Mouse (Mus musculus) heart, adult 2 months (tissue): ENCODE measurements around the gene Lhx6. TPM values are rescaled to one million over a fixed set of nuclear protein-coding genes. Genes with fewer than 3 reads are reported as not detected.
"Not testable (repeated sequence)": the region's sequence is repeated elsewhere in the genome, so short reads cannot be mapped to it uniquely, and the experiment has no call there.

Source experiments
- DNase-seq, 2 experiments: peaks; one replicate each; pipeline ENCODE4 v3.0.0; 2021
- H3K27ac ChIP-seq: fragments of 200-600 bp; 2 replicates; pipeline ENCODE4 v1.8.1; 2022
- H3K27me3 ChIP-seq: fragments of 200-500 bp; 2 replicates; pipeline ENCODE4 v1.6.1; 2012; ENCODE audit warnings: mild to moderate bottlenecking, low read length, inconsistent platforms, mixed read lengths; ENCODE audit not compliant: control insufficient read depth, insufficient read depth
- H3K36me3 ChIP-seq: fragments of 200-500 bp; 2 replicates; pipeline ENCODE4 v1.6.1; 2012; ENCODE audit warnings: low read length, inconsistent platforms; ENCODE audit not compliant: control insufficient read depth, insufficient read depth
- H3K4me1 ChIP-seq: fragments of 200-500 bp; 2 replicates; pipeline ENCODE4 v1.6.1; 2011; ENCODE audit warnings: low read length; ENCODE audit not compliant: control insufficient read depth, insufficient read depth
- H3K4me3 ChIP-seq: fragments of 200-600 bp; 2 replicates; pipeline ENCODE4 v1.8.1; 2022
- H3K79me2 ChIP-seq: fragments of 200-500 bp; replicated peaks from 2 replicates; pipeline ENCODE4 v1.6.1; 2012; ENCODE audit warnings: mild to moderate bottlenecking, inconsistent platforms, low read length, moderate library complexity, mixed read lengths; ENCODE audit not compliant: control insufficient read depth, insufficient read depth
- H3K9ac ChIP-seq: fragments of 200-500 bp; 2 replicates; pipeline ENCODE4 v1.6.1; 2012; ENCODE audit warnings: low read depth, mild to moderate bottlenecking, control low read depth, inconsistent platforms, low read length, mixed read lengths
- CTCF ChIP-seq: fragments of 200-600 bp; IDR thresholded peaks from 2 replicates; pipeline ENCODE4 v1.8.1; 2022; ENCODE audit warnings: antibody characterized with exemption, mild to moderate bottlenecking, moderate library complexity
- EP300 ChIP-seq: fragments of 200-500 bp; IDR thresholded peaks from 2 replicates; pipeline ENCODE4 v1.6.1; 2011; ENCODE audit warnings: low read depth, low read length, control low read depth; ENCODE audit not compliant: insufficient read depth
- POLR2A ChIP-seq: fragments of 200-500 bp; IDR thresholded peaks from 2 replicates; pipeline ENCODE4 v1.6.1; 2011; ENCODE audit warnings: mild to moderate bottlenecking, low read depth, low read length, control low read depth; ENCODE audit not compliant: insufficient read depth
- WGBS: fragments of 180-500 bp; shearing (Covaris S2); methylation state at CpG from one replicate; pipeline ENCODE4 v1.1.7; 2018; 5-methylcytosine and 5-hydroxymethylcytosine counted together
- intact Hi-C: fragments of 180-260 bp; cut with DNase I; formaldehyde crosslinking; loops from one replicate; pipeline ENCODE4 v1.15.1; 2025
- long read RNA-seq: library from polyadenylated mRNA; stranded (forward); transcript quantifications from one replicate; pipeline ENCODE4 v2.0.0, GENCODE M21; 2021
- polyA plus RNA-seq: library from polyadenylated mRNA; depleted of rRNA; stranded (reverse); fragments of >200 nt; gene quantifications from 2 replicates; pipeline ENCODE4 v1.2.3, GENCODE M21; 2012; rRNA removed
- total RNA-seq, 2 experiments: library from RNA; stranded (reverse); gene quantifications; 2 replicates each; pipeline ENCODE4 v1.2.3; 2021

The Lhx6 gene
- total RNA-seq (1 to 10 TPM; 2.0 to 4.7 TPM), polyA plus RNA-seq (2.7 and 3.2 TPM in 2 replicates)
- long read RNA-seq, partial matches to known transcripts, result 1 of 1 reads
- long read RNA-seq, other reads (novel, unspliced or antisense), result 0 of 1 reads

GRCm38 (mm10) chr2:36104956-36105741 is at the start of gene Lhx6:
Lhx6 (minus strand) TSS chr2:36105408.
- Histone ChIP-seq H3K79me2 (no peaks in the 10 kb centered on the region), H3K27ac (peak within 1 kb of the TSS; percentile 61), H3K36me3 (no peaks in the 10 kb centered on the region), H3K4me3 (peak within 1 kb of the TSS; percentile 64), H3K9ac (peak within 1 kb of the TSS; percentile 68), H3K4me1 (peaks cover 3% of the 10 kb centered on the region; the same call in 1 of the 2 replicates), H3K27me3 (peaks cover 12% of the 10 kb centered on the region)
- 1% methylated on average over 58 of the region's 58 CpGs for WGBS
- DNase-seq, result peak; percentile 40 to 52
- TF ChIP-seq EP300 (no peak), CTCF (no peak), POLR2A (peak; percentile 55)
- intact Hi-C loops, result loop anchor here (5.0 kb wide), 1 partner anchor 83 kb away; no protein-coding TSS in a partner anchor

- H3K27me3 ChIP-seq, DNase-seq, H3K9ac ChIP-seq, H3K79me2 ChIP-seq, H3K4me3 ChIP-seq, H3K4me1 ChIP-seq, H3K36me3 ChIP-seq, H3K27ac ChIP-seq, intact Hi-C loops: not testable (repeated sequence)
- 98% methylated on average over 4 of the region's 4 CpGs for WGBS
These were observed 47.2 kb upstream of the Lhx6 start for GRCm38 (mm10) chr2:36152401-36152800.

- no peak for DNase-seq
- Histone ChIP-seq H3K79me2 (no peaks in the 10 kb centered on the region; the same call in none of the 2 replicates), H3K4me3 (no peak overlapping the region), H3K27ac (peak overlapping the region; percentile 34), H3K36me3 (peaks cover 2% of the 10 kb centered on the region), H3K4me1 (no peaks in the 10 kb centered on the region), H3K27me3 (no peaks in the 10 kb centered on the region), H3K9ac (no peak overlapping the region)
- WGBS, result 57% methylated on average over 7 of the region's 7 CpGs
- TF ChIP-seq EP300 (no peak), POLR2A (no peak), CTCF (no peak)
- intact Hi-C loops, result no loop called here
These were observed 43.7 kb upstream of the Lhx6 start for GRCm38 (mm10) chr2:36148876-36149365.

- H3K27ac ChIP-seq, result peak overlapping the region; percentile 62
- 7% methylated on average over 2 of the region's 2 CpGs for WGBS
- H3K4me1 ChIP-seq, result peaks cover 13% of the 10 kb centered on the region
- H3K79me2 ChIP-seq, result peaks cover 2% of the 10 kb centered on the region; the same call in 1 of the 2 replicates
- no peaks in the 10 kb centered on the region for H3K27me3 ChIP-seq
- TF ChIP-seq EP300 (no peak), POLR2A (no peak), CTCF (no peak)
- H3K9ac ChIP-seq, result no peak overlapping the region
- no peak overlapping the region for H3K4me3 ChIP-seq
- DNase-seq, result no peak
- peaks cover 26% of the 10 kb centered on the region for H3K36me3 ChIP-seq
- intact Hi-C loops, result loop anchor here (5.0 kb wide), 2 partner anchors 73 to 127 kb away; no protein-coding TSS in a partner anchor
These were observed 33.9 kb upstream of the Lhx6 start for GRCm38 (mm10) chr2:36139096-36139495.

GRCm38 (mm10) chr2:36136300-36136941 is 31.2 kb upstream of the Lhx6 start, which contains the start of the genes Mrrf and Rbm18:
Mrrf (plus strand) TSS chr2:36136389.
Rbm18 (minus strand) TSS chr2:36136773.
- peak; percentile 96 to 97 for DNase-seq
- TF ChIP-seq CTCF, result no peak
- TF ChIP-seq POLR2A, result peak; percentile 69; the same call in 1 of the 2 replicates
- TF ChIP-seq EP300, result peak; percentile 42; the same call in 1 of the 2 replicates
- peak within 1 kb of the TSS; percentile 89 for H3K4me3 ChIP-seq
- no peaks in the 10 kb centered on the region for H3K27me3 ChIP-seq
- peaks cover 46% of the 10 kb centered on the region for H3K36me3 ChIP-seq
- peak within 1 kb of the TSS; percentile 100 for H3K27ac ChIP-seq
- H3K79me2 ChIP-seq, result peaks cover 2% of the 10 kb centered on the region
- WGBS, result 1% methylated on average over 50 of the region's 50 CpGs
- intact Hi-C loops, result loop anchor here (2.0 to 5.0 kb wide), 3 partner anchors 76 to 124 kb away; partner anchors contain the start of genes Morn5 and Ndufa8
- peaks cover 13% of the 10 kb centered on the region for H3K4me1 ChIP-seq
- H3K9ac ChIP-seq, result peak within 1 kb of the TSS; percentile 78
